ENCODE assay signal across 31 mouse cellular contexts in genomic region chr16:90652821-90653220, GRCm38 (mm10).
DNase-seq lines count a peak whose midpoint lies in the region; ATAC-seq and TF ChIP-seq lines count a peak whose summit lies in the region.
"Had no signal": no experiment of that assay in that cellular context is flagged by ENCODE, and none has a peak within 500 bp of the region (broad histone marks: within the 10 kb centered on the region; RNA-seq: fewer than 3 reads in every experiment).

No protein-coding gene starts in this region.

- POLR2A ChIA-PET in Patski (lab: Charles Lee), result no interaction called here

- intact Hi-C loops in heart, adult 2 months (cut with DNase I), result no loop called here

- no peak for TF ChIP-seq CTCF in heart, adult 2 months (IDR thresholded peaks at IDR 0.05)
- peak; percentile 30 for TF ChIP-seq CTCF in lung, postnatal 0 days (IDR thresholded peaks at IDR 0.05)
- TF ChIP-seq CTCF in Patski (IDR thresholded peaks at IDR 0.05), result peak; percentile 38

- no peak for ATAC-seq in lung, postnatal 0 days
- ATAC-seq in Patski, result no peak
- ATAC-seq: CD4-positive, CD25-positive, alpha-beta regulatory T cell, adult 4 months had no signal

- no peak overlapping the region for H3K4me2 ChIP-seq in lung, postnatal 0 days (replicated peaks; ENCODE audit: low read depth, low read length)
- H3K4me2 ChIP-seq: forebrain, embryonic 12.5 days; heart, embryonic 13.5 days; hindbrain, embryonic 14.5 days; limb, embryonic 15.5 days; liver, embryonic 13.5 days; midbrain, embryonic 12.5 days; neural tube, embryonic 12.5 days had no signal

- 59% methylated on average over 4 of the region's 4 CpGs for WGBS in heart, adult 2 months
- WGBS in lung, postnatal 0 days, result 55% methylated on average over 4 of the region's 4 CpGs

- no peaks in the 10 kb centered on the region for H3K36me3 ChIP-seq in heart, adult 2 months (ENCODE audit: control insufficient read depth, insufficient read depth, low read length)
- H3K36me3 ChIP-seq in lung, postnatal 0 days (ENCODE audit: insufficient read depth, low read length), result no peaks in the 10 kb centered on the region
- H3K36me3 ChIP-seq: forebrain, embryonic 12.5 days; G1E; heart, embryonic 13.5 days; limb, embryonic 10.5 days; limb, embryonic 15.5 days; liver, embryonic 13.5 days; midbrain, embryonic 12.5 days; neural tube, embryonic 12.5 days had no signal

- H3K4me3 ChIP-seq in heart, adult 2 months, result no peak overlapping the region
- no peak overlapping the region for H3K4me3 ChIP-seq in lung, postnatal 0 days (ENCODE audit: low read depth, low read length)
- H3K4me3 ChIP-seq: erythroblast, embryonic 14.5 days; forebrain, embryonic 12.5 days; heart, embryonic 13.5 days; limb, embryonic 10.5 days; limb, embryonic 15.5 days; liver, embryonic 13.5 days; midbrain, embryonic 12.5 days; myocyte; neural tube, embryonic 12.5 days had no signal

- no peak for TF ChIP-seq POLR2A in heart, adult 2 months (IDR thresholded peaks at IDR 0.05; ENCODE audit: insufficient read depth, low read depth, low read length)

- H3K27me3 ChIP-seq in heart, adult 2 months (ENCODE audit: control insufficient read depth, insufficient read depth, low read length), result no peaks in the 10 kb centered on the region
- H3K27me3 ChIP-seq in lung, postnatal 0 days (replicated peaks; ENCODE audit: insufficient read depth, low read length), result no peaks in the 10 kb centered on the region
- H3K27me3 ChIP-seq in Patski, result no peaks in the 10 kb centered on the region
- H3K27me3 ChIP-seq: forebrain, embryonic 12.5 days; heart, embryonic 13.5 days; limb, embryonic 15.5 days; liver, embryonic 13.5 days; midbrain, embryonic 12.5 days; neural tube, embryonic 12.5 days had no signal

- H3K27ac ChIP-seq in heart, adult 2 months, result no peak overlapping the region
- H3K27ac ChIP-seq in lung, postnatal 0 days (ENCODE audit: low read length), result no peak overlapping the region
- H3K27ac ChIP-seq: forebrain, embryonic 12.5 days; heart, embryonic 13.5 days; hindbrain, embryonic 14.5 days; limb, embryonic 10.5 days; limb, embryonic 15.5 days; liver, embryonic 13.5 days; midbrain, embryonic 12.5 days; neural tube, embryonic 12.5 days had no signal

- H3K9ac ChIP-seq in heart, adult 2 months (ENCODE audit: low read depth, low read length), result no peak overlapping the region
- no peak overlapping the region for H3K9ac ChIP-seq in lung, postnatal 0 days (replicated peaks; ENCODE audit: low read depth)
- H3K9ac ChIP-seq: forebrain, embryonic 12.5 days; heart, embryonic 13.5 days; hindbrain, embryonic 14.5 days; limb, embryonic 15.5 days; liver, embryonic 13.5 days; midbrain, embryonic 12.5 days; neural tube, embryonic 12.5 days had no signal

- peak; percentile 42 for DNase-seq in heart, adult 11 months
- DNase-seq in heart, adult 2 months, result no peak
- DNase-seq in lung, postnatal 0 days (ENCODE audit: low spot score), result no peak
- no peak for DNase-seq in lung, adult 18-20 months
- DNase-seq in Patski (ENCODE audit: low read depth, low spot score), result no peak
- DNase-seq in thymus, postnatal 10 days (ENCODE audit: low spot score in 2 of 2), result no peak
- DNase-seq in T-cell, adult 2 months (ENCODE audit: low spot score), result no peak
- DNase-seq: adrenal gland, postnatal 10 days; cerebellum, adult 9-11 months; embryo, embryonic 11 days; gastrocnemius, postnatal 14 days; heart, postnatal 10 days; kidney, adult 18-20 months; layer of hippocampus, postnatal 36 days; liver, embryonic 13.5 days; lung, adult 2 months; lung, postnatal 36 days; right cerebral cortex, postnatal 4 days; thymus, adult 2 months; thymus, postnatal 4 days had no signal

- CTCF ChIA-PET in Patski (lab: Charles Lee), result no interaction called here

- H3K4me1 ChIP-seq in heart, adult 2 months (ENCODE audit: control insufficient read depth, insufficient read depth, low read length), result no peaks in the 10 kb centered on the region
- H3K4me1 ChIP-seq in lung, postnatal 0 days (ENCODE audit: insufficient read depth, low read depth, low read length), result no peaks in the 10 kb centered on the region
- H3K4me1 ChIP-seq: heart, embryonic 13.5 days; liver, embryonic 13.5 days had no signal

- in situ Hi-C loops in Patski (cut with MboI; ENCODE audit: low pct_unique_long_range_greater_than_20kb), result no loop called here

- no peaks in the 10 kb centered on the region for H3K9me3 ChIP-seq in lung, postnatal 0 days (ENCODE audit: low read length)
- H3K9me3 ChIP-seq: G1E; heart, embryonic 13.5 days; limb, embryonic 10.5 days; limb, embryonic 15.5 days; liver, embryonic 13.5 days; midbrain, embryonic 12.5 days; neural tube, embryonic 12.5 days had no signal

- no peaks in the 10 kb centered on the region for H3K79me2 ChIP-seq in heart, adult 2 months (replicated peaks; ENCODE audit: control insufficient read depth, insufficient read depth, low read length)

- no peak for TF ChIP-seq EP300 in heart, adult 2 months (IDR thresholded peaks at IDR 0.05; ENCODE audit: insufficient read depth, low read depth, low read length)
- no peak for TF ChIP-seq EP300 in lung, postnatal 0 days (IDR thresholded peaks at IDR 0.05)
